Comparison of ENCODE assay signal across 9 mouse cellular contexts in the genomic region with DNA sequence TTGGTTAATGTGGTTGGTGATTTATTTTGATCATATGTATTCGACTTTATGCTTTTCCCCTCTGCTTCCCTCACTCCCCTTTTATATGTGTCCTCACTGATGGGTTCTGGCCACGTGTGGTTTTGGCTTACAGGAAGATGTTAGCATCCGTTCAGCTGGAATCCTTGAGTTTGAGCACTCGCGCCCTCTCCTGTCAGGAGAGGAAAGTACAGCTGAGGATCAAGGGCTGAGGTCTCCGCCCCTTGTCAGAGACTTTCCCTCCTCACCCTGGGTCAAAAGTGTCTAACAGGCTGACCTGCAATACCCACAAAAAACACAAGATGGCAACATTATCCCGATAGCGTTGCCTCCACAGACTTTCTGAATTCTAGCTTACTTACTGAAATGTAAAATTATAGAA. TPM values are rescaled to one million over a fixed set of nuclear protein-coding genes. Genes with fewer than 3 reads are reported as not detected.
A peak's percentile ranks its signal among the peaks of the same experiment; 100 is the strongest.
DNase-seq lines count a peak whose midpoint lies in the region; ATAC-seq and TF ChIP-seq lines count a peak whose summit lies in the region.
"Had no signal": no experiment of that assay in that cellular context is flagged by ENCODE, and none has a peak within 500 bp of the region (broad histone marks: within the 10 kb centered on the region; RNA-seq: fewer than 3 reads in every experiment).

No protein-coding gene starts in this region.

- no peaks in the 10 kb centered on the region for H3K36me3 ChIP-seq in C2C12 (ENCODE audit: control insufficient read depth, insufficient read depth)
- no peaks in the 10 kb centered on the region for H3K36me3 ChIP-seq in embryonic facial prominence, embryonic 13.5 days
- H3K36me3 ChIP-seq in heart, embryonic 10.5 days = no peaks in the 10 kb centered on the region
- H3K36me3 ChIP-seq in kidney, embryonic 16.5 days (ENCODE audit: insufficient read depth, low read length) = no peaks in the 10 kb centered on the region
- no peaks in the 10 kb centered on the region for H3K36me3 ChIP-seq in liver, adult 2 months (ENCODE audit: control insufficient read depth, insufficient read depth, low read length)
- H3K36me3 ChIP-seq in neural tube, embryonic 15.5 days = no peaks in the 10 kb centered on the region
- H3K36me3 ChIP-seq: heart, embryonic 13.5 days had no signal

- H3ac ChIP-seq in C2C12 (ENCODE audit: control insufficient read depth, insufficient read length, low read depth) = no peak overlapping the region

- no peak overlapping the region for H3K4me3 ChIP-seq in C2C12 (ENCODE audit: insufficient read depth, poor library complexity, severe bottlenecking)
- H3K4me3 ChIP-seq in embryonic facial prominence, embryonic 13.5 days = no peak overlapping the region
- H3K4me3 ChIP-seq in heart, embryonic 10.5 days = no peak overlapping the region
- H3K4me3 ChIP-seq in kidney, embryonic 16.5 days (ENCODE audit: low read length) = no peak overlapping the region
- H3K4me3 ChIP-seq in liver, adult 2 months (ENCODE audit: insufficient read depth, low read depth, low read length) = no peak overlapping the region
- H3K4me3 ChIP-seq in neural tube, embryonic 15.5 days (replicated peaks) = no peak overlapping the region
- H3K4me3 ChIP-seq: heart, embryonic 13.5 days had no signal

- ATAC-seq in embryonic facial prominence, embryonic 13.5 days (ENCODE audit: insufficient number of reproducible peaks, insufficient read depth, low FRiP score, low TSS enrichment, low read depth) = 0 out of 2 replicates have a peak, but pooled peaks have one; percentile 48
- ATAC-seq in kidney, embryonic 16.5 days (ENCODE audit: low FRiP score, low TSS enrichment) = peak; percentile 58
- peak; percentile 60; the same call in 1 of the 2 replicates for ATAC-seq in neural tube, embryonic 15.5 days (ENCODE audit: low FRiP score)

- TF ChIP-seq POLR2A in liver, adult 2 months (IDR thresholded peaks at IDR 0.05; ENCODE audit: extremely low read depth, insufficient read depth, low read length) = no peak

- 2% methylated on average over 8 of the region's 8 CpGs for WGBS in embryonic facial prominence, embryonic 13.5 days
- WGBS in heart, embryonic 10.5 days = 3% methylated on average over 8 of the region's 8 CpGs
- under 1% methylated on average over 8 of the region's 8 CpGs for WGBS in kidney, embryonic 16.5 days
- WGBS in liver, adult 2 months = 2% methylated on average over 8 of the region's 8 CpGs
- WGBS in neural tube, embryonic 15.5 days = 4% methylated on average over 8 of the region's 8 CpGs

- H3K9ac ChIP-seq in embryonic facial prominence, embryonic 13.5 days = no peak overlapping the region
- no peak overlapping the region for H3K9ac ChIP-seq in kidney, embryonic 16.5 days (replicated peaks; ENCODE audit: low read length)
- no peak overlapping the region for H3K9ac ChIP-seq in liver, adult 2 months (ENCODE audit: low read depth, low read length)
- no peak overlapping the region for H3K9ac ChIP-seq in neural tube, embryonic 15.5 days (replicated peaks)
- H3K9ac ChIP-seq: heart, embryonic 13.5 days had no signal

- no peak overlapping the region for H3K27ac ChIP-seq in embryonic facial prominence, embryonic 13.5 days
- H3K27ac ChIP-seq in heart, embryonic 10.5 days = no peak overlapping the region
- no peak overlapping the region for H3K27ac ChIP-seq in kidney, embryonic 16.5 days (ENCODE audit: low read length)
- H3K27ac ChIP-seq in liver, adult 2 months (replicated peaks; ENCODE audit: insufficient read depth, low read depth, low read length) = no peak overlapping the region
- H3K27ac ChIP-seq in neural tube, embryonic 15.5 days (replicated peaks) = no peak overlapping the region
- H3K27ac ChIP-seq: heart, embryonic 13.5 days had no signal

- H3K27me3 ChIP-seq in C2C12 (ENCODE audit: control insufficient read depth, insufficient read depth, insufficient read length) = peaks cover 13% of the 10 kb centered on the region
- H3K27me3 ChIP-seq in embryonic facial prominence, embryonic 13.5 days = no peaks in the 10 kb centered on the region
- H3K27me3 ChIP-seq in heart, embryonic 10.5 days (ENCODE audit: insufficient read depth, poor library complexity, severe bottlenecking) = no peaks in the 10 kb centered on the region
- H3K27me3 ChIP-seq in kidney, embryonic 16.5 days (ENCODE audit: insufficient read depth, low read length) = no peaks in the 10 kb centered on the region
- peaks cover 3% of the 10 kb centered on the region; the same call in 1 of the 2 replicates for H3K27me3 ChIP-seq in liver, adult 2 months (ENCODE audit: control insufficient read depth, insufficient read depth, low read length)
- H3K27me3 ChIP-seq in neural tube, embryonic 15.5 days (replicated peaks) = no peaks in the 10 kb centered on the region

- H3K9me3 ChIP-seq in embryonic facial prominence, embryonic 13.5 days = no peaks in the 10 kb centered on the region
- no peaks in the 10 kb centered on the region for H3K9me3 ChIP-seq in heart, embryonic 10.5 days
- no peaks in the 10 kb centered on the region for H3K9me3 ChIP-seq in kidney, embryonic 16.5 days (ENCODE audit: low read length)
- no peaks in the 10 kb centered on the region for H3K9me3 ChIP-seq in neural tube, embryonic 15.5 days (replicated peaks)
- H3K9me3 ChIP-seq: heart, embryonic 13.5 days had no signal

- H3K79me3 ChIP-seq in C2C12 (ENCODE audit: low read depth) = no peaks in the 10 kb centered on the region

- H3K4me2 ChIP-seq in embryonic facial prominence, embryonic 13.5 days = no peak overlapping the region
- no peak overlapping the region for H3K4me2 ChIP-seq in kidney, embryonic 16.5 days (replicated peaks; ENCODE audit: low read depth, low read length)
- no peak overlapping the region for H3K4me2 ChIP-seq in neural tube, embryonic 15.5 days
- H3K4me2 ChIP-seq: heart, embryonic 13.5 days had no signal

- DNase-seq in adrenal gland, postnatal 25 days = peak; percentile 75
- peak; percentile 95 for DNase-seq in heart, embryonic 10.5 days (ENCODE audit: low spot score)
- DNase-seq in liver, adult 2 months (ENCODE audit: extremely low read depth, low read depth, low spot score) = peak; percentile 68
- DNase-seq in testis, postnatal 10 days (ENCODE audit: low spot score) = peak; percentile 88

- no peaks in the 10 kb centered on the region for H3K79me2 ChIP-seq in C2C12 (ENCODE audit: control insufficient read depth, insufficient read depth)
- H3K79me2 ChIP-seq in liver, adult 2 months (ENCODE audit: control insufficient read depth, insufficient read depth, low read length) = no peaks in the 10 kb centered on the region

- peak; percentile 53 for TF ChIP-seq CTCF in C2C12 (IDR thresholded peaks at IDR 0.05; ENCODE audit: control insufficient read depth, insufficient read depth, insufficient read length)
- TF ChIP-seq CTCF in liver, adult 2 months (IDR thresholded peaks at IDR 0.05; ENCODE audit: low read depth, low read length) = peak; percentile 79

- H3K4me1 ChIP-seq in embryonic facial prominence, embryonic 13.5 days = peaks cover 28% of the 10 kb centered on the region
- peaks cover 26% of the 10 kb centered on the region for H3K4me1 ChIP-seq in heart, embryonic 10.5 days
- H3K4me1 ChIP-seq in kidney, embryonic 16.5 days (ENCODE audit: insufficient read depth, low read length) = no peaks in the 10 kb centered on the region
- H3K4me1 ChIP-seq in liver, adult 2 months (ENCODE audit: control insufficient read depth, insufficient read depth, low read length) = no peaks in the 10 kb centered on the region
- H3K4me1 ChIP-seq in neural tube, embryonic 15.5 days = peaks cover 6% of the 10 kb centered on the region; the same call in 1 of the 2 replicates

TF ChIP-seq in C2C12, 6 proteins besides CTCF, POLR2A, EP300 and RAD21:
- TF ChIP-seq FOSL1 (IDR thresholded peaks at IDR 0.05; ENCODE audit: insufficient read depth, low read length, poor library complexity, severe bottlenecking) (no peak), USF1 (IDR thresholded peaks at IDR 0.05; ENCODE audit: low read depth) (peak; percentile 55), CEBPB (IDR thresholded peaks at IDR 0.05; ENCODE audit: low read depth) (no peak), MYOG (IDR thresholded peaks at IDR 0.05; ENCODE audit: control insufficient read depth, extremely low read depth, insufficient read length) (no peak), MAX (IDR thresholded peaks at IDR 0.05) (no peak), MYOD1 (IDR thresholded peaks at IDR 0.05; ENCODE audit: control insufficient read depth, insufficient read length, low read depth) (no peak)

RNA-seq across cellular contexts. Expression of gene Nr2e3, which starts 1.2 kb away (rescaled TPM):
- polyA plus RNA-seq in C2C12 (2012; fragmentation: generic; extraction: Trizol) = not detected
- not detected in 2 replicates for total RNA-seq in adrenal gland, postnatal 25 days (2021)
- polyA plus RNA-seq in embryonic facial prominence, embryonic 13.5 days (2015; fragmentation: Nextera tagmentation; extraction: Ambion mirVana) = 2.1 and 2.6 TPM in 2 replicates
- polyA plus RNA-seq in heart, embryonic 10.5 days (2016; fragmentation: Nextera tagmentation; extraction: Ambion mirVana) = 0.13 TPM in 1 of 2 replicates, not detected in the other
- polyA plus RNA-seq in kidney, embryonic 16.5 days (2015; fragmentation: Nextera tagmentation; extraction: Ambion mirVana) = not detected in 2 replicates
- not detected in 2 replicates for total RNA-seq in liver, adult 2 months (2014; rRNA removed)
- polyA plus RNA-seq in liver, adult 2 months (2012; rRNA removed) = not detected in 2 replicates
- polyA plus RNA-seq in neural tube, embryonic 15.5 days (2015; fragmentation: Nextera tagmentation; extraction: Ambion mirVana) = not detected in 2 replicates
- polyA plus RNA-seq: heart, embryonic 13.5 days had no signal
